Mouse (Mus musculus): Measurements from ENCODE around the gene Gm3336. TPM values are rescaled to one million over a fixed set of nuclear protein-coding genes. Genes with fewer than 3 reads are reported as not detected.

Gm3336 gene
- total and polyA plus RNA-seq, 3 experiments = 0.25 to 0.49 TPM; not detected in 1

GRCm38 (mm10) chr8:70687576-70687975, 30.8 kb upstream of the Gm3336 start:
- no peak overlapping the region for H3K4me2 ChIP-seq (ENCODE audit: insufficient read depth, low read depth, poor library complexity, severe bottlenecking)
- H3K9ac ChIP-seq (ENCODE audit: insufficient read depth, low read depth) = no peak overlapping the region
- no peak overlapping the region for H3K4me3 ChIP-seq (replicated peaks in 1 of 3; ENCODE audit: low read depth in 2 of 3, low read length in 2 of 3, poor library complexity in 1 of 3)
- H3K27ac ChIP-seq (ENCODE audit: insufficient read depth, low read depth) = no peak overlapping the region
- TF ChIP-seq SMC3 (IDR thresholded peaks at IDR 0.05; ENCODE audit: low read depth, low read length) (no peak), HCFC1 (IDR thresholded peaks at IDR 0.05; ENCODE audit: low read depth, low read length) (no peak), POLR2A (IDR thresholded peaks at IDR 0.05; ENCODE audit: low read depth, low read length) (no peak), ELF1 (IDR thresholded peaks at IDR 0.05; ENCODE audit: low read depth, low read length) (no peak), SIN3A (IDR thresholded peaks at IDR 0.05; ENCODE audit: low read length) (no peak), TCF12 (IDR thresholded peaks at IDR 0.05; ENCODE audit: low read depth, low read length) (no peak)
- in situ Hi-C loops (cut with MboI; ENCODE audit: low pct_ligation_motif_present, low pct_unique_long_range_greater_than_20kb, low sequenced_read_pairs) (no loop called here), dilution Hi-C loops (cut with MboI; ENCODE audit: extremely low pct_ligation_motif_present, extremely low pct_unique_long_range_greater_than_20kb, low sequenced_read_pairs) (no loop called here)
- no peaks in the 10 kb centered on the region for H3K79me2 ChIP-seq (replicated peaks; ENCODE audit: control insufficient read depth, extremely low read depth, insufficient read depth, poor library complexity, severe bottlenecking)
- H3K4me1 ChIP-seq (ENCODE audit: control insufficient read depth in 1 of 2, insufficient read depth in 2 of 2) = peaks cover 7 to 50% of the 10 kb centered on the region in 2 experiments; a peak in 3 of 4 replicates
- no peaks in the 10 kb centered on the region for H3K9me3 ChIP-seq (replicated peaks; ENCODE audit: low read length)
- no peaks in the 10 kb centered on the region for H3K36me3 ChIP-seq (replicated peaks in 1 of 2; ENCODE audit: control insufficient read depth in 1 of 2, insufficient read depth in 1 of 2, low read length in 1 of 2)
- DNase-seq (ENCODE audit: extremely low read depth) = no peak
- H3K27me3 ChIP-seq (replicated peaks) = no peaks in the 10 kb centered on the region

- H3K4me3 ChIP-seq (replicated peaks in 1 of 3; ENCODE audit: low read depth in 2 of 3, low read length in 2 of 3, poor library complexity in 1 of 3) = no peak overlapping the region
- H3K4me1 ChIP-seq (ENCODE audit: control insufficient read depth in 1 of 2, insufficient read depth in 2 of 2) = peaks cover 7 to 47% of the 10 kb centered on the region in 2 experiments
- H3K36me3 ChIP-seq (replicated peaks in 1 of 2; ENCODE audit: control insufficient read depth in 1 of 2, insufficient read depth in 1 of 2, low read length in 1 of 2) = no peaks in the 10 kb centered on the region
- no peak overlapping the region for H3K9ac ChIP-seq (ENCODE audit: insufficient read depth, low read depth)
- in situ Hi-C loops (cut with MboI; ENCODE audit: low pct_ligation_motif_present, low pct_unique_long_range_greater_than_20kb, low sequenced_read_pairs) = no loop called here
- no peaks in the 10 kb centered on the region for H3K27me3 ChIP-seq (replicated peaks)
- H3K4me2 ChIP-seq (ENCODE audit: insufficient read depth, low read depth, poor library complexity, severe bottlenecking) = no peak overlapping the region
- no peaks in the 10 kb centered on the region for H3K9me3 ChIP-seq (replicated peaks; ENCODE audit: low read length)
- no peak for DNase-seq (ENCODE audit: extremely low read depth)
- no peak for TF ChIP-seq CHD1 (IDR thresholded peaks at IDR 0.05; ENCODE audit: low read depth, low read length)
- TF ChIP-seq ZMIZ1 (IDR thresholded peaks at IDR 0.05; ENCODE audit: low read depth, low read length) = no peak
- TF ChIP-seq JUN (IDR thresholded peaks at IDR 0.05; ENCODE audit: insufficient read depth, low read depth, low read length) = no peak
- TF ChIP-seq HCFC1 (IDR thresholded peaks at IDR 0.05; ENCODE audit: low read depth, low read length) = no peak
- TF ChIP-seq CHD2 (IDR thresholded peaks at IDR 0.05; ENCODE audit: low read length) = no peak
- no peak for TF ChIP-seq POLR2A (IDR thresholded peaks at IDR 0.05; ENCODE audit: low read depth, low read length)
- TF ChIP-seq NELFE (IDR thresholded peaks at IDR 0.05; ENCODE audit: low read depth, low read length) = no peak
- no peak for TF ChIP-seq ZNF384 (IDR thresholded peaks at IDR 0.05; ENCODE audit: low read depth, low read length)
- H3K27ac ChIP-seq (ENCODE audit: insufficient read depth, low read depth) = no peak overlapping the region
- dilution Hi-C loops (cut with MboI; ENCODE audit: extremely low pct_ligation_motif_present, extremely low pct_unique_long_range_greater_than_20kb, low sequenced_read_pairs) = no loop called here
- no peaks in the 10 kb centered on the region for H3K79me2 ChIP-seq (replicated peaks; ENCODE audit: control insufficient read depth, extremely low read depth, insufficient read depth, poor library complexity, severe bottlenecking)
Measured at GRCm38 (mm10) chr8:70688136-70688535, 30.2 kb upstream of the Gm3336 start.

GRCm38 (mm10) chr8:70689892-70690390, 28.4 kb upstream of the Gm3336 start:
- in situ Hi-C loops (cut with MboI; ENCODE audit: low pct_ligation_motif_present, low pct_unique_long_range_greater_than_20kb, low sequenced_read_pairs) = no loop called here

More at GRCm38 (mm10) chr8:70689892-70690390, 28.4 kb upstream of the Gm3336 start:
- peaks cover 18 to 48% of the 10 kb centered on the region in 2 experiments for H3K4me1 ChIP-seq (ENCODE audit: control insufficient read depth in 1 of 2, insufficient read depth in 2 of 2)
- no peaks in the 10 kb centered on the region for H3K9me3 ChIP-seq (replicated peaks; ENCODE audit: low read length)
- TF ChIP-seq SMC3 (IDR thresholded peaks at IDR 0.05; ENCODE audit: low read depth, low read length) (no peak), CHD2 (IDR thresholded peaks at IDR 0.05; ENCODE audit: low read length) (no peak), TBP (conservative IDR thresholded peaks at IDR 0.05; ENCODE audit: low read depth, low read length) (no peak), MEF2A (IDR thresholded peaks at IDR 0.05; ENCODE audit: borderline replicate concordance, low read depth, low read length) (no peak), CTCF (conservative IDR thresholded peaks at IDR 0.05 in 1 of 2, IDR thresholded peaks at IDR 0.05 in 1 of 2; ENCODE audit: low read depth in 2 of 2, low read length in 2 of 2) (no peak), MAX (IDR thresholded peaks at IDR 0.05; ENCODE audit: low read length) (no peak), SIN3A (IDR thresholded peaks at IDR 0.05; ENCODE audit: low read length) (no peak), ZNF384 (IDR thresholded peaks at IDR 0.05; ENCODE audit: low read depth, low read length) (no peak), BHLHE40 (IDR thresholded peaks at IDR 0.05; ENCODE audit: low read depth, low read length) (no peak), NELFE (IDR thresholded peaks at IDR 0.05; ENCODE audit: low read depth, low read length) (no peak), EP300 (IDR thresholded peaks at IDR 0.05; ENCODE audit: low read length) (no peak), ETS1 (conservative IDR thresholded peaks at IDR 0.05; ENCODE audit: low read depth, low read length) (no peak), USF2 (conservative IDR thresholded peaks at IDR 0.05; ENCODE audit: low read depth, low read length) (no peak), UBTF (IDR thresholded peaks at IDR 0.05; ENCODE audit: low read depth, low read length) (no peak), NRF1 (IDR thresholded peaks at IDR 0.05; ENCODE audit: low read depth, low read length) (no peak), ZMIZ1 (IDR thresholded peaks at IDR 0.05; ENCODE audit: low read depth, low read length) (no peak), KAT2A (IDR thresholded peaks at IDR 0.05; ENCODE audit: insufficient replicate concordance, low read length) (no peak), CHD1 (IDR thresholded peaks at IDR 0.05; ENCODE audit: low read depth, low read length) (no peak), PAX5 (IDR thresholded peaks at IDR 0.05; ENCODE audit: low read length) (no peak), USF1 (IDR thresholded peaks at IDR 0.05; ENCODE audit: low read depth, low read length) (no peak)
- no peaks in the 10 kb centered on the region for H3K79me2 ChIP-seq (replicated peaks; ENCODE audit: control insufficient read depth, extremely low read depth, insufficient read depth, poor library complexity, severe bottlenecking)
- H3K27me3 ChIP-seq (replicated peaks) = no peaks in the 10 kb centered on the region
- no peak overlapping the region for H3K27ac ChIP-seq (ENCODE audit: insufficient read depth, low read depth)
- no peak overlapping the region for H3K4me2 ChIP-seq (ENCODE audit: insufficient read depth, low read depth, poor library complexity, severe bottlenecking)
- DNase-seq (ENCODE audit: extremely low read depth) = no peak
- H3K4me3 ChIP-seq (replicated peaks in 1 of 3; ENCODE audit: low read depth in 2 of 3, low read length in 2 of 3, poor library complexity in 1 of 3) = no peak overlapping the region
- dilution Hi-C loops (cut with MboI; ENCODE audit: extremely low pct_ligation_motif_present, extremely low pct_unique_long_range_greater_than_20kb, low sequenced_read_pairs) = no loop called here
- no peaks in the 10 kb centered on the region for H3K36me3 ChIP-seq (replicated peaks in 1 of 2; ENCODE audit: control insufficient read depth in 1 of 2, insufficient read depth in 1 of 2, low read length in 1 of 2)
- no peak overlapping the region for H3K9ac ChIP-seq (ENCODE audit: insufficient read depth, low read depth)

Data from CH12.LX (cell line).